Mouse (Mus musculus): ENCODE measurements around the gene Tpst1. TPM values are rescaled to one million over a fixed set of nuclear protein-coding genes. Genes with fewer than 3 reads are reported as not detected.

Gene Tpst1
- total and polyA plus RNA-seq, 3 experiments = 31.7 to 32.3 TPM; not detected in 1

GRCm38 (mm10) chr5:130122355-130122754 lies 49.2 kb downstream of the Tpst1 start:
- DNase-seq (ENCODE audit: low read depth, low spot score) = no peak
- TF ChIP-seq EP300 (IDR thresholded peaks at IDR 0.05; ENCODE audit: low read depth in 1 of 2, low read length in 2 of 2) (no peak), MXI1 (IDR thresholded peaks at IDR 0.05; ENCODE audit: low read depth, low read length) (no peak), MYB (IDR thresholded peaks at IDR 0.05; ENCODE audit: low read depth, low read length) (no peak), MAFK (IDR thresholded peaks at IDR 0.05; ENCODE audit: borderline replicate concordance, low read depth, low read length) (no peak), ZKSCAN1 (IDR thresholded peaks at IDR 0.05; ENCODE audit: low read depth, low read length) (no peak), CHD1 (IDR thresholded peaks at IDR 0.05; ENCODE audit: low read depth, low read length) (no peak), RAD21 (IDR thresholded peaks at IDR 0.05; ENCODE audit: low read depth, low read length) (no peak), SMC3 (IDR thresholded peaks at IDR 0.05; ENCODE audit: low read depth, low read length) (no peak)
- H3K36me3 ChIP-seq (ENCODE audit: control insufficient read depth in 1 of 2, insufficient read depth in 2 of 2, low read length in 2 of 2) = no peaks in the 10 kb centered on the region

GRCm38 (mm10) chr5:130124271-130124670 lies 51.1 kb downstream of the Tpst1 start:
- H3K9ac ChIP-seq (ENCODE audit: control insufficient read depth, low read depth, low read length, poor library complexity, severe bottlenecking) = no peak overlapping the region
- no peaks in the 10 kb centered on the region for H3K9me3 ChIP-seq (replicated peaks; ENCODE audit: insufficient read depth, low read length)
- H3K4me1 ChIP-seq (ENCODE audit: control insufficient read depth in 1 of 2, insufficient read depth in 2 of 2, low read length in 2 of 2) = no peaks in the 10 kb centered on the region
- H3K79me2 ChIP-seq (ENCODE audit: control insufficient read depth, insufficient read depth, low read length, poor library complexity) = no peaks in the 10 kb centered on the region; the same call in 1 of the 2 replicates
- no peak overlapping the region for H3K4me3 ChIP-seq (ENCODE audit: control insufficient read depth in 1 of 2, insufficient read depth in 1 of 2, low read depth in 2 of 2, low read length in 2 of 2)
- no peak overlapping the region for H3K27ac ChIP-seq (ENCODE audit: control insufficient read depth, low read depth, low read length)
- H3K27me3 ChIP-seq (ENCODE audit: control insufficient read depth in 1 of 2, insufficient read depth in 2 of 2, low read length in 2 of 2) = no peaks in the 10 kb centered on the region
- no peak for DNase-seq (ENCODE audit: low read depth, low spot score)
- no peak for TF ChIP-seq USF2 (IDR thresholded peaks at IDR 0.05; ENCODE audit: borderline replicate concordance in 1 of 2, insufficient read depth in 1 of 2, low read depth in 1 of 2, low read length in 2 of 2)
- TF ChIP-seq MYB (IDR thresholded peaks at IDR 0.05; ENCODE audit: low read depth, low read length) = no peak
- no peak for TF ChIP-seq ETS1 (IDR thresholded peaks at IDR 0.05; ENCODE audit: low read depth, low read length)
- no peak for TF ChIP-seq MYC (IDR thresholded peaks at IDR 0.05; ENCODE audit: low read depth, low read length)
- no peak for TF ChIP-seq ZKSCAN1 (IDR thresholded peaks at IDR 0.05; ENCODE audit: low read depth, low read length)
- no peak for TF ChIP-seq POLR2A (IDR thresholded peaks at IDR 0.05; ENCODE audit: control insufficient read depth in 1 of 2, insufficient read depth in 1 of 2, low read depth in 1 of 2, low read length in 2 of 2, poor library complexity in 1 of 2)
- no peak for TF ChIP-seq MEF2A (IDR thresholded peaks at IDR 0.05; ENCODE audit: extremely low read depth, insufficient replicate concordance, low read depth, low read length, poor library complexity, severe bottlenecking)
- no peak for TF ChIP-seq GATA1 (IDR thresholded peaks at IDR 0.05; ENCODE audit: low read depth, low read length)
- no peak for TF ChIP-seq MAFK (IDR thresholded peaks at IDR 0.05; ENCODE audit: borderline replicate concordance, low read depth, low read length)
- TF ChIP-seq RCOR1 (IDR thresholded peaks at IDR 0.05; ENCODE audit: low read depth, low read length) = no peak
- no peak for TF ChIP-seq TAL1 (IDR thresholded peaks at IDR 0.05; ENCODE audit: low read length)
- TF ChIP-seq HCFC1 (IDR thresholded peaks at IDR 0.05; ENCODE audit: low read depth, low read length) = no peak
- TF ChIP-seq POLR2AphosphoS5 (IDR thresholded peaks at IDR 0.05; ENCODE audit: borderline replicate concordance, low read depth, low read length) = no peak
- no peak for TF ChIP-seq TBP (IDR thresholded peaks at IDR 0.05; ENCODE audit: low read depth, low read length)
- no peak for TF ChIP-seq RAD21 (IDR thresholded peaks at IDR 0.05; ENCODE audit: low read depth, low read length)
- TF ChIP-seq ELF1 (IDR thresholded peaks at IDR 0.05; ENCODE audit: low read depth, low read length) = no peak
- no peak for TF ChIP-seq SIN3A (IDR thresholded peaks at IDR 0.05; ENCODE audit: low read length)
- no peak for TF ChIP-seq MAX (IDR thresholded peaks at IDR 0.05; ENCODE audit: low read length)
- no peak for TF ChIP-seq CHD2 (IDR thresholded peaks at IDR 0.05; ENCODE audit: low read length)
- no peak for TF ChIP-seq TCF12 (IDR thresholded peaks at IDR 0.05; ENCODE audit: low read depth, low read length)
- no peaks in the 10 kb centered on the region for H3K36me3 ChIP-seq (ENCODE audit: control insufficient read depth in 1 of 2, insufficient read depth in 2 of 2, low read length in 2 of 2)

More at GRCm38 (mm10) chr5:130122355-130122754, 49.2 kb downstream of the Tpst1 start:
- no peaks in the 10 kb centered on the region for H3K27me3 ChIP-seq (ENCODE audit: control insufficient read depth in 1 of 2, insufficient read depth in 2 of 2, low read length in 2 of 2)
- no peak overlapping the region for H3K4me3 ChIP-seq (ENCODE audit: control insufficient read depth in 1 of 2, insufficient read depth in 1 of 2, low read depth in 2 of 2, low read length in 2 of 2)
- no peaks in the 10 kb centered on the region; the same call in 1 of the 2 replicates for H3K79me2 ChIP-seq (ENCODE audit: control insufficient read depth, insufficient read depth, low read length, poor library complexity)
- H3K4me1 ChIP-seq (ENCODE audit: control insufficient read depth in 1 of 2, insufficient read depth in 2 of 2, low read length in 2 of 2) = no peaks in the 10 kb centered on the region
- no peak overlapping the region for H3K27ac ChIP-seq (ENCODE audit: control insufficient read depth, low read depth, low read length)
- H3K9me3 ChIP-seq (replicated peaks; ENCODE audit: insufficient read depth, low read length) = no peaks in the 10 kb centered on the region
- H3K9ac ChIP-seq (ENCODE audit: control insufficient read depth, low read depth, low read length, poor library complexity, severe bottlenecking) = no peak overlapping the region

All from MEL (cell line).